Mouse (Mus musculus) bone marrow, adult 2 months (tissue): ENCODE results near the gene Tbcd.

Experiments used
- CTCF ChIP-seq: fragments of 200-500 bp; IDR thresholded peaks from 2 replicates; pipeline ENCODE4 v1.5.1; 2011; ENCODE audit warnings: low read length, control low read depth; ENCODE audit not compliant: control insufficient read depth, insufficient read depth
- POLR2A ChIP-seq: fragments of 200-500 bp; IDR thresholded peaks from 2 replicates; pipeline ENCODE4 v1.6.1; 2011; ENCODE audit warnings: low read depth, mild to moderate bottlenecking, control low read depth, low read length, borderline replicate concordance; ENCODE audit not compliant: control insufficient read depth

GRCm38 (mm10) chr11:121543287-121543856, 91.6 kb downstream of the Tbcd start:
- TF ChIP-seq CTCF (no peak), POLR2A (no peak)
